Mouse (Mus musculus) thymus, postnatal 10 days (tissue): ENCODE measurements around the gene Smdt1.
"Not testable (repeated sequence)": the region's sequence is repeated elsewhere in the genome, so short reads cannot be mapped to it uniquely, and the experiment has no call there.

Experiments used
- DNase-seq, 2 experiments: peaks; one replicate each; pipeline ENCODE4 v3.0.0; 2021; ENCODE audit warnings: low spot score in 2 of 2

The Smdt1 gene

GRCm38 (mm10) chr15:82343368-82344287, 4.9 kb downstream of the Smdt1 start:
- no peak for DNase-seq

DNA sequence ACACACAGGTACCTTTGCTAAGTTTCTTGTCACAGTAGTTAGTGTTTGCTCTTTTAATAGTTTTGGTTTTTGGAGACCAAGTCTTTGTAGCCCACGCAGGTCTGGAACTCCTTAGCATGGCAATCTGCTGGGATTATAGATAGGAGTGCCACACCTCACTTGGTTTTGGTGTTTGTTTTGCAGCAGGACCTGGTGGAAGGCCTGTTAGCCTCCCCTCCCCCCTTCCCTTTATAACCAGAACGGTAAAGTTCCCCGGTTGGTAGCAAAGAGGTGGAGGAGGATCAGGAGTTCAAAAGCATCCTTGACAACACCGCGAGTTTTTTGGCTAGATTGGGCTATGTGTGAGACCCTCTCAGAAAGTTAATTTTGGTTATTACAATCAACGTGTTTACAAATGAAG, 6.2 kb downstream of the Smdt1 start:
- DNase-seq = no peak

DNA sequence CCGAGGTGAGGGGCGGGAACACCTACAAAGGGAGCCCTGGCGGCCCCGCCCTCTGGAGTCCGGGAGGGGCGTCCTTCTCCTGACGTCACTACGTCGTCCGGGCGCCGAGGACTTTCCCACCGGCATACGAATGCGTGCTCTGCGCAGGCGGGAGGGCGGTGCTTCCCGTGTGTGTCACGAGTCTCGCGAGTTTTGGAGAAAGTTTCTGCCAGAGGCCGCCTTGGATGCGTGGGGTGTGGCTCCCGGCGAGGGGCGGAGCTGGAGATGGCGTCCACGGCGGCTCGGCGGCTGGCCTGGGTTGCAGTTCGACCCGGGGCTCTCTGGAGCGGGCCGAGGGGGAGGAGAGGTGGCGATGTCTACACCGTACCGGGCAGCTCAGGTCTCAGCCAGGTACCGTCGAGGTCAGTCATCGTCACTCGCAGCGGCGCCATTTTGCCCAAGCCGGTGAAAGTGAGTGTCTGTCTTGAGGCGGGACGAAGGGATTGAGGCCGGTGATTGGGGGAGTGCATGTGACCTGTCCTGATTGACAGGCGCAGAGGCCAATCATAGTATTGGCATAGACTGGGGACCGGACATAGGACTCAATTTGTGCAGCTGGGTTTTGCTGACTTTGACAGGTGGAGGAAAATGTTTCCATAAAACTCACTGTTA, 7.2 kb downstream of the Smdt1 start:
- peak; percentile 97 to 98 for DNase-seq

- DNase-seq = no peak
Observed at GRCm38 (mm10) chr15:82346580-82347302, 8.0 kb downstream of the Smdt1 start.

GRCm38 (mm10) chr15:82347303-82347676, 8.5 kb downstream of the Smdt1 start:
- no peak for DNase-seq

- DNase-seq = no peak
Observed at GRCm38 (mm10) chr15:82347852-82348251, 9.1 kb downstream of the Smdt1 start.

GRCm38 (mm10) chr15:82348258-82348998, 9.7 kb downstream of the Smdt1 start:
- no peak for DNase-seq

DNA sequence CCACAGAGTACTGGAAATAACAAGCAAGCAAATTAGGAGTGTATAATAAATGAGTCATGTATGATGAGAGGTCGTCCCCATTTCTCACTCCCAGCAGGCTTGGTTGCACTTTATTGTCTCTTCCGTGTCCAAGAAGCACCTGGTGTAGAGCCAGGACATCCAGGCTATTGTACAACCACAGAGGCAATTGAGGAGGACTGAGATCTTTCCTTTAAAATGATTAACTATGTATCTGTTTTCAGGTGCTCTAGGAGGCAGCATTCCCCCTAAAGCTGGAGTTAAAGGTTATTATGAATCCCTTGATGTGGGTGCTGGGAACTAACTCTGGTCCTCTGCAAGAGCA, 10.2 kb downstream of the Smdt1 start:
- DNase-seq = no peak

DNA sequence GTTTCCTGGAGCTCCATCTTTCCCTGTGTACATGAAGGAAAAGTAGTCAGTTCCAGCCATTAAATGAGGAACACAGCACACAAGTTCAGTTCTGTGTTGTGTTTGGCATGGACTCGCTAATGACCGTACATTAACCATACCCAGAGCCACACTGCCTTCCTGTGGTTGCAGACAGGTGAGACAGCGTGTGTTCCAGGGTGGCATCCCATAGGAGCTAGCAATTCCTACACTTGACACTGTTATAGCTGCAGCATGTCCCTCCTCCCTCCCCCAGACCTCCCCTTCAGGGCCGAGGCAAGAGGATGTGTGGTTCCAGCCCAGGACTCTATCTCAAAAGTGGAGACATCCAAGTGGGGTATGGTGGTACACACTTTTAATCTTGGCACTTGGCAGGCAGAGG, 11.6 kb downstream of the Smdt1 start:
- DNase-seq = no peak

- DNase-seq = no peak
Observed at GRCm38 (mm10) chr15:82351480-82351879, 12.7 kb downstream of the Smdt1 start.

GRCm38 (mm10) chr15:82353078-82353744, 14.5 kb downstream of the Smdt1 start:
- DNase-seq = no peak

DNA sequence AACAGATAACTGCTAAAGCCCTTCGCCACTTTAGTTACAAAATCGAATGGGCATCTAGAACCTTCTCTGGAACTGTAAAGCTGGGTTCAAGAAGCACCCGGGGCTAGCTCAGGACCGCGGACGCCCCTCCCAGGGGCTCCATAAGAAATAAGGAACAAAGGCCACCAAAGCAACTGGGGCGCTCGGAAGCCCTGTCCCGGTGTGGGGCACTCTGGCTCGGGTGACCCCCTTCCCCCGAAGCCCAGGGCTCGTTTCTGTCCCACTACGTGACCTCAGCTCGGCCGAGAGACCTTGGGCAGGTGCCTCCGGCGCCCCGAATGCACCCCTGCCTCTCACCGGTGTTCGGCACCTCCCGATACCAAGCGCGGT, 15.0 kb downstream of the Smdt1 start:
- DNase-seq = no peak

DNA sequence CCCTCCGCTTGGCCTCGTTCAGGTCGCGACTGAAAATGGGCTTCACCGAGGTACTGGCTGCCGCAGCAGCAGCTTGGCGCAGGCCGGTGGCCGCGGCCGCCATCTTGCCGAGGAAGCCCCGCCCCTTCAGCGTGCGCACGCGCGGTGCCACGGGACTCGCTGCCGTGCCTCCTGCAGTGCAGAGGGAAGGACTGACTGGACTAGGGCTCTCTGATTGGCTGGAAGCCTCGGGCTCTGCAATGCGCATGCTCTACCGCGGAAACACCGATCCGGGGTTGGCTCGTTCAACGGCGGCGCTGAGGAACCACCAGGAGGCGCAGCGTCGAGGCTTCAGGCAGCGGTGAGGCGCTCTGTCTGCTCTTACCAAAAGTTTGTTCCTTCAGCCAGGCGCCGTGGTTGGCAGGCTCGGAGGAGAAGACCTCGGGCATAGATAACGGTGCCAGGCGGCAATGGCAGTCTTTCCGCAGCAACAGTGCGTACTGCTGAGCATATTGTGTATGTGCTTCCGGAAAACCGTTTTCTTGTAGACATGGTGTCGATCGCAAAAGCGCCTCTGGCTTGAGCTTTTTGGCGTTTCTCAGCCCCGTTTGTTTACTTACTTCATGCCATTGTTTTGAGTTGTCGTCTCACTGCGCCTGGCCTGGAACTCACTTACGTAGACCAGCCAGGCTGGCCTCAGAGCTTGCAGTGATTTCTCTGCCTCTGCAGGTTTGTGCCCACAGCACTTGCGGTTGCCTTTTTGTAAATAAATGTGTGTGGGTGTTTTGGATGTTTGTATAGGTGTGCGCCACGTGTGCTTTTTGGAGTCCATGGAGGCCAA, 15.6 kb downstream of the Smdt1 start, which contains the start of gene Ndufa6:
Gene Ndufa6, minus strand, starts transcription at position 197 of the 820 bp plus-strand sequence.
- DNase-seq = peak; percentile 96 to 99

DNA sequence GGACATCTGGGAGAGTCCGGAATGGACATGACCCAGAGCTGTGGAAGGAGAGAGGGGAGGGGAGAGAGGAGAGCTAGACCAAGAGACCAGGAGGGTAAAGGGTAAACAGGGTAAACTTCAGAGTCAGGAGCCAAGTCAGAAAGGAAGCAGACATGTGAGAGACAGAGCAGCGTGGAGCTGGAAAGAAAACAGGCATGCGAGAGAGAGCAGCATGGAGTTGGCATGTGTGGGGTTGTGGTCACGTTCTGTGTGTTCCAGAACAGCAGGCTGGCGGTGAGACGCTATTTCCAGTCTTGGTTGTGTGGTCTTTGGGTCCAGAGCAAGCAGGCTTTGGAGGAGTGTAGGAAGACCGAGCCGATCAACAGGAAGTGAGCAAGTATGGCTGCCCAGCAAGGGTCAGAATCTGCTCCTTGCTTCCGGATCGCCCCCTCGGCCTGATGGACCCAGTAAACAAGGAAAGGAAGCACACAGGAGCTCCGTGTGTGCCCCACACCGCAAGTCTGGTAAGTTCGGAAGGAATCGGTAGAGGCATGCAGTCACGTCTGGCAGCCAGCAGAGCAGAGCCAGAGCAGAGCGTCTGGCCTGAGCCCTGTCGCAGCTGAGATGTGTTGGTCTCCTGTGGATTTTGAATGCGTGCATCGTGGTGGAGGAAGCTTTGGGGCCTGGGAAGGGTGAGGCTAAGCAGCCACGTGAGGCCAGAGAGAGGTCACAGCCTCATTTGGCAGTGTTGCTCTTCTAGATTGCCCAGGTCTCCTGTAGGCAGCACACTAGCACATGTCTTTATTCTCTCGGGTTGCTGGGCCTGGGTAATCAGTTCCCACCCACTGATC, 19.9 kb downstream of the Smdt1 start:
- DNase-seq = no peak

DNA sequence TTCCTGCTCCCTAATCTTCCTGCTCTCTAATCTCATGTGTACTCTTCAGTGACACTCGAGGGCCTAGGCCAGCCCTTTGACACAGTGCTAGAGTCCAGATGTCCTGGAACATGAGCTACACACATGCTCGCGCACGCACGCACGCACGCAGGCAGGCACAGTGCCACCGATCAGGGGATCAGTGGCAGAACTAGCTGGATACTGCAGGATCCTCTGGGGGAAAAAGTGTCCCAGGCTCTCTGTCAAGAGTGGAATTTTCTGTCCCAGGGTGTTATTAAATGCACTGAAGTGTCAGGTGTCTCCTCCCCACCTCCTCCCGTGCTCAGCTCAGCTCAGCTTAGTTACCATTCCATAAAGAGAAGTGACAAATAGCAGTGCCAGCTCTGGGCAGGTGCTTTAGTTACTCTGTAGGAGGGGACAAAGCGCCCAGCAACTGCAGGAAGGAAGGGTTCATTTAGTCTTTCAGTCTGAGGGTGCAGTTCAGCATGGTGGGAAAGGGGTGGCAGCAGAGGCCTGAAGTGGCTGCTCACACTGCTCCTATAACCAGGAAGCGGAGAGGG, 22.8 kb downstream of the Smdt1 start:
- no peak for DNase-seq

GRCm38 (mm10) chr15:82362234-82362633, 23.5 kb downstream of the Smdt1 start:
- DNase-seq = no peak

DNA sequence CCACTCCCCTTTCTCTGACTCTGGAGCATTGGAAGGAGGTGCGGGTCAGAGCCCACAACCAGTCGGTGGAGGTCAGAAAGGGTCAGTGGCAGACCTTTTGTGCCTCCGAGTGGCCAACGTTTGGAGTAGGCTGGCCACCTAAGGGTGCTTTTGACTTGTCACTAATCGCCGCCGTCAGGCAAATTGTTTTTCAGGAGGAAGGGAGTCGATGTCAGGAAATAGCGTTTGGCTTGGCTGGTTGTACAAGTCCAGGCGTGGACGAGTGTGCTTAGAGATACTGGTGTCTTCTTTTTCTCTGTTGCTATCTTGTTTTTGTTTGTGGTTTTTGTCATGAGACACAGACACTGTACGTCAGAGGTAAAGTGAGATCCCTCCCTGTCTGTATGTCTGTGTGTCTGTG, 25.0 kb downstream of the Smdt1 start:
- not testable (repeated sequence) for DNase-seq

- DNase-seq = not testable (repeated sequence)
Observed at GRCm38 (mm10) chr15:82364561-82364960, 25.8 kb downstream of the Smdt1 start.

DNA sequence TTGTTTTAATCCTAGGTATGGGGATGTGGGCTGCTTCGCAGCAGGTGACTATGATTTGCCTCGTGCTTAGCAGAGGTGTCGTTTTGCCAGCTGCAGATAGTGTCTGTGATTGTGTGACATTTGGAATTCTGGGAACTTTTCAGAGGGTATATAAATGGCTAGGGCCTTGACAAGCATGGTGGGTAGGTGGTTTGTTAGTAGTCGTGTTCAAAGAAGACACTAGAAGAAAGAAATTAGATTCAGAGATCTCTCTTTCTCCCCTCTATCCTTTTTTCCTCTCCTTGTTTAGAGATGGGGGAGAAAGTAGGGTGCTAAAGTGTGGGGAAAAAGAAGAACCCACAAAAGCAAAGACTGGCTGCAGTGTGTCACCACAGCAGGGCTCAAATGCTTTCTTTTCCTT, 29.4 kb downstream of the Smdt1 start:
- DNase-seq = no peak
